Mouse (Mus musculus) megakaryocyte, adult 5-6 weeks (primary cell): Measurements from ENCODE around the gene Ppme1. TPM values are rescaled to one million over a fixed set of nuclear protein-coding genes. Genes with fewer than 3 reads are reported as not detected.

Experiments used
- ATAC-seq: 2 replicates; pipeline ENCODE4 v1.8.0; 2016; ENCODE audit warnings: mild to moderate bottlenecking, inconsistent platforms; ENCODE audit not compliant: poor library complexity, severe bottlenecking
- total RNA-seq, 2 experiments: library from RNA; stranded (forward) in 1 of 2; stranded (reverse) in 1 of 2; fragments of 153-499, 151-499 nt in 1 of 2; fragments of 221-1000, 200-1000 nt in 1 of 2; gene quantifications; 2 replicates each; pipeline versions ENCODE4 v1.2.3 to v1.2.4; 2015 to 2017

Ppme1 gene
- total RNA-seq, 2 experiments from 2014 or later = 10.6 to 19.9 TPM

DNA sequence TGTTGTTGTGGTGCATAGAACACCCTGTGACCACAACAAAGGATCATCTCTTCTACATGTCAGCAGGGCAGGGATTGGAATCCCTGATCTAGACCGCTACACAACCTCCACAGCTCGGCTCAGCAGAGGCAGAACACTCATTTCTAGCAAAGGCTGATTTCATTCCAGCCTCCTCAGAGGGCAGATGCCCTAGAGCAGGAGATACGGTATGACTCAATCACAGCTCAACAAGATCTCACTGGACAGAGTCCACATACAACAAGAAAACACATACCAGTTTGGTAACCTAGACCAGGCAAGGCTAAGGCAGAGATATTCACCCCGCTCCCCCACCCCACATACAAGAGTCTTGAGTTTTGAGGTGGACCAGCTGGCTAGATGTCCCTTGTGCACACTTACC, 43.5 kb downstream of the Ppme1 start:
- no peak for ATAC-seq

DNA sequence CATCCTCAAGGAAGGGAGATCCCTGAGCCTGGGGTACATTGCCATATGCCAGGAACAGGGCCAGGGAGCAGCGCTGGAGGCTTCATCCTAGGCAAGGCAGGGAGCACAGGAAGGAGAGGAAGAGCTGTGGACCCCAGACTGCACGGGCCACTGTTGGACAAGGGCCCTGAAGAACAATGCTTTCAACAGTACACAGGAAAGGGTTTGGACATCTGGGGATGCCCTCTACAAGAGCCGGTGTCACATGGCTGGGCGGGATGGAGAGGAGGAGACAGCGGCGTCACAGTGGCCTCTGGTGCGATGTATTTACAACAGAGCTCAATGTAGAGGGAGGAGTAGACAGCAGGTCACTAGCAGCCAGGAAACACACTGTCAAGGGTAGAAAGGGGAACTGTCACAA, 44.6 kb downstream of the Ppme1 start:
- no peak for ATAC-seq

DNA sequence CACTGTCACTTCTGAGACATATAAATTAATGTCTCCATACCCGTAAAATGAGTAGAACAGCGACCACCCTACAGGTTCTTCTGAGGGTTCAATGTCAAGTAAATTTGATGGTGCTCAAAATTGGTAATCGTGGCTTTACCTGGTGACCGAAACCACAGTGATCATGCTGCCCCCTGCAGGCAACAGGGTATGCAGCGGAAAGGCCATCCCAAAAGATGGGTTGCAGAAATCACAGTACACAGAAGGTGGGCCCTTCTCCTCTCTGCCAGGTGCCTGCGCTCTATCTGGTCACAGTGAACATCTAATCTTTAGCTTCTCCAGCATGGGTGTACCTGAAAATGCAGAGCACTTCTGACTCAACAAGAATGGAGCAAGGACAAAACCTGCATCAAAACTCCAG, 46.6 kb downstream of the Ppme1 start:
- ATAC-seq = no peak

DNA sequence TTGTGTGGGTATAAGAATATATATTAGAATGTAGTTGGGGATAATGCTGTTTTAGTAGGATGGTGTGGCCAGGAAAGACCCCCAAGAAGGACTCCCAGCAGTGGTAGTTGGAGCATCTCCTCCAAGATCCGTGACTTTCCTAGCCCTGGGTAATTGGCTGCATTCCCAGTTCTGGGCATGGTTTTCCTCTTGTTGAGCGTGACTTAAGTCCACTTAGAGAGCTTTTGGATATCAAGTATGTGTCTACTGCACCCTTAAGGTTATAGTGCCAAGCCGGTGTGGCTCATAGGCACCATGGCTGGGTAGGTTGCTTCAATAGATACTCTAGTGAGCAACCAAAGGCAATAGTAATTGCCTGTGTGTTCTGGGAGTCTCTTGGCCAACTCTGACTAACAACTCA, 48.4 kb downstream of the Ppme1 start:
- no peak for ATAC-seq

DNA sequence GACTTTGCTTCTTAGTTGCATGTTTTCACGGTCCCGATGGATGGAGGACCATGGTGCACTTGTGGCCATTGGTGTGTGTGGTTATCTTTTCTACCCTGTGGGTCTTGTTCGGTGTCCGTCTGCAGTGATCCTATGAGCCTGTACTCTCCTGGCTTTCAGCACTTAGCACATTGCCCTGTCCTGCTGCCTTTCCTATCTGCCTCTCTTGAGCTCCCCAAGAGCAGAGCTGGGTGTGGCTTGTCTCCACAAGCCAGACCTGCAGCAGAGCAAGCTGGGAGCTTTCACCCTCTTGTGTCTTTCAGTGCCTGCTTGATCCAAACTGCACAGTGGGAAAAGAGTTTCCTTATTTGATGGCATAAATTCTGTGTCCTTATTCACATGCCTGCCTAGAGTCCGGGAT, 54.6 kb downstream of the Ppme1 start:
- no peak for ATAC-seq

DNA sequence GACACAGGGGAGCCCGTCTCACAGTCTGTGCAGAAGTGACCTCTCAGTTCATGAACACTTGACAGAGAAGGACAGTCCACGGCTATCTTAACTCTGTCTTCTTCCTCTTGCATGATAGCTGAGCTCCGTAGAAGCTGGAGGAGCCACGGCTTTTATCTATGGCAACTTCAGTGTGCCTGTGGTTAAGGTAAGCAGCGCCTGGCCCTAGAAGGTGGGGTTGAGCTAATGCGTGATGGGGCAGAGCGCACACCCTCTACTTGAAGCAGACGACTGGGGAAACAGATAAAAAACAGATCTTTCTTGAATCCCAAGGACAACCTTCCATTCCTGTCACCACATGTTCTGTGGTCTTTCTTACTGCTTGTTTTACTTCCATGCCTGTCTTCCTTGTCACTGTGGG, 55.2 kb downstream of the Ppme1 start:
- ATAC-seq = no peak

DNA sequence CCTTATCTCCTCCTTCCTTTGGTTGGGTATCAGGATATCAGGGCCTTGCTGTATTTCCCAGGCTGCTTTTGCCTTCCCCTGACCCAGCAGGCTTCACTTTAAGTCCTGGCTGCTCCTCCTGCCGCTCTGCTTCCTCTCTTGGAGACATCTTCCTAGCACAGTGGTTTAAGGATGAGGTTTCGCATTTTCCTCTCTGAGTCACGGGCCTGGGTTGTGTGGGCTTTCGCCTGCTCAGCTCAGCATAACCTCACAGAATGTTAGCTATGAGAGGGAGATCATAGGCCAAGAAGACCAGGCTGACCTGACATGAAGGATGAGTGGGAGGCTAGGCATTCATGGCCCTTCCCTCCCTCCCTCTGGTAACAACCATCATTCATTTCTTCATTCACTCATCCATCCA, 59.4 kb downstream of the Ppme1 start:
- no peak for ATAC-seq

DNA sequence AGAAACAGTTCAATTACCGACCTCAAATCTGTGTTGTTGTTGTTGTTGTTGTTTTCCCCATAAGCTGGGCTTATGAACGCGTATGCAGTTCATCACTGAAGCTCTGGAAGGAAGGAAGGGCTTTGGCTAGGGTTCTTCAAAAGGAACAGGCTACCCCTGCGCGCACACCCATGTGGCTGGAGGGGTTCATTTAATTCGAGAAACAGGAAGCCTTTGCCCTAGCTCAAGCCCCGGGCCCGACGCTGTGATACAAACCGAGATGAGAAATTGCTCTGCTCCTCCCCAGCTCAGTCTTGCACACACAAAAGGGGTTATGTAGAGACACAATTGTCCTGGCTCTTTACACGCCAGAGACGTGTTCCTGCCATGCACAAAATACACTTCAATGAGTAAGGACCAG, 61.8 kb downstream of the Ppme1 start:
- ATAC-seq = no peak

DNA sequence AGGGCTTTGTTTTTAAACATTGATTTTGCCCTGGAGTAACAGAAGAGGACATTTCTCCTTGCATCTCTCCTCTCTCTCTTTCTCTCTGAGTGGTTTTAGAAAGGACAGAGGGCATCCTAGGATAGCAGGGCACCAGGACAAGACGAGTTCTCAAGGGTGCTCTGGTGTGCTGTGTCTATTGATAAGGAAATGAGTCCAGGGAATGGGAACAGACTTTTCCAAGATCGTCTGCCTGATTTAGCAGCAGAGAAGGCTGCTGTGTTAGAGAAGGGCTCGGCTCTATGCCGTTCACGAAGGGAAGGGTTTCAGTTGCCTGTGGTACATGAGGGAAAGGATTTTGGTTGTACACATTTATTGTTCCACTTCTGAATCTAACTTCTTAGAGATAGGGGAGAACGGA, 62.4 kb downstream of the Ppme1 start:
- no peak for ATAC-seq

DNA sequence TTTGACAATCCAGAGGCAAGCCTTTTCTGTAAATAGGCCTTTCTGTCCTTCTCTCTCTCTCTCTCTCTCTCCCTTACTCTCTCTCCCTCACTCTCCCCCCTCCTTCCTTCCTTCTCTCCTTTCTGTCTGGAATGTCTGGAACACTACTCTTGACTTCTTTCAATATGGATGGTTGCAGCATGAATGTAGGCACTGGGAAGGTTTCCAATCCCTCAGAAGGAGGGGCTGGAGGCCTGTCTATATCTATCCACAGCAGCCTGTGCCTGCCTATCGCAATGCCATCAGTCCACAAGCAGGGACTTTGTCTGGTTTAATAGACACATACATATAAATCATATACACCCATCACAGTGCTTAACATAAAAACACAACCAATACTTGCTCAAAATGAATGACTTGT, 62.9 kb downstream of the Ppme1 start:
- ATAC-seq = no peak

DNA sequence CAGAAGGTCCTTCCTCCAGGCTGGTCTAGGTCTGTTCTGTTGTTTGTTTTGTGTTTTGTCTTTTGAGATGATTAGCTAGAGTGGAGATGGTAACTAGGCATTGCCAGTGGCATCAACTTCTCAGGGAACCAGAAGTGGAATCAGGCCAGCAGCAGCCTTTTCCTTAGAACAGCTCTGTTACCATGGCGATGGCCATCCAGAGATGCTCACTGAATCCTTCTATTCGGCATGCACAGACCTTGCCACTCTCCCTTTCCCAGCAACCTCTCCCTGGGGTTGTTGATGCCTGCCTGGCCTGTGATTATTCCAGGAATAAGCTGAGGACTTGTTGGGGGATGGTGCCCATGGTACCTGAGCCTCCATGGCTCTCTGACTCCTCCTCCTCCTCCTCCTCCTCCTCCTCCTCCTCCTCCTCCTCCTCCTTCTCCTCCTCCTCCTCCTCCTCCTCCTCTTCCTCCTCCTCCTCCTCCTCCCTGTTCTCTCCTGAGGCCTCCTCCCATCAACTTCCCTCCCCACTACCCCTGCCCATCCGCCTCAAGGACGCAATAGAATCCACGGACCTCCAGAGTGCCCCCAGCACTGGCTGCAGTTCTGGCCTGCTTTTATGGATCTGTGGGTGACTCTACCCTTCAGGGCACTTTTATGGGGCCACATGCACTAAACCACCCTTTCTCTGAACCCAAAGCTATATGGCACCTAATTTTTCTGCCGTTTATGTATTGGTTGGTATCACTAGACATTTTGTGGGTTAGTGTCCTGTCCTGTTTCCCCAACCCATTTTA, 64.0 kb downstream of the Ppme1 start:
- ATAC-seq = no peak

DNA sequence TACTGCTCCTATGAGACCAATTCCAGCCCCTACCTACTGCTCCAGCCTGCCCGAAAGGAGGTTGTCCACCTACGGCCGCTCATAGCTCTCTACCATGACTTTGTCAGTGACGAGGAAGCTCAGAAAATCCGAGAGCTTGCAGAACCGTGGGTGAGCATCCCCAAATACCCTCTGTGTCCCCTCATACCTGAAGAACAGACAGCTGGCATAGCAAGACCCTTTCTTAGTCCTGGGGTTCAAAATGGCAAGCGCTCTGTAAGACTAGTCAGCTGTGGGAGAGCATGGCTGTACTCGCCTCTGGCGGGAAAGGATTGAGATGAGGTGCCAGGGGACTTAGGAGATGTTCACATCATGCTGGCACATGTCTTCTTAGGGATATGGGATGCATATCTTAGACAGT, 66.2 kb downstream of the Ppme1 start:
- no peak for ATAC-seq

DNA sequence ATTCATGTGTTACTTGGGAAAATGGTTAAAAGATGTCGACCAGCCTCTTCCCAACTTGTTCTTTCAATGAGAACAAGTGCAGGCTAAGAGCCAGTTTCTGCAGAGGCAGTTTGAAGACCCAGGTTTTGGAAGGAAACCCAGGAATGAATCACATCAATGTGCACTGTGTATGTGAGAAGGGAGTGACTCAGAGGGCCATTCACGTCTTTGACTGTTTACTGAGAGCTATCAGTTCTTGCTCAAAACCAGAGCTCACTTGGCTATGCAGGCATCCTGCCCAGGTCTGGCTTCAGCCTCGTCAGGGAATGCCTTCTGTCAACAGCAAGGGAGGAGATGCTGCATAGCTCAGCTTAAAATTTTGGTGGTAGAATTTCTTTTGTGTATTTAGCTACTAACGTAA, 69.8 kb downstream of the Ppme1 start:
- no peak for ATAC-seq

DNA sequence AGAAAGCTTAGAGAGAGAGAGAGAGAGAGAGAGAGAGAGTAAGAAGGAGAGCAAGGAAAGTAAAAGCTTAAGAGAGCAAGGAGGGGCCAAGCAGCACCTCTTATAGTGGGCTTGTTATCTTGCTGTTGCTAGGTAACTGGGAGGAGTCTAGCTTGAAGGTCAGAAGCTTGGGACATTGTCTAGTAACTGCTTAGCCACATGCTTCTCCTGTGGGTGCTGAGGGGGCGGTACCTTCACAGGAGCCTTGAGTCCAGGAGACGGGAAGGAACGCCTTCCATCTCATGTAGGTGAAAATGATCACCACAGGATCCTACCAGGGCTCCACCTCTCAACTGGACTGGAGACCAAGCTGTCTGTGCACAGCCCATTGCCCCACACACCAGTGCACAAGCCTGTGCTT, 70.7 kb downstream of the Ppme1 start:
- no peak for ATAC-seq

DNA sequence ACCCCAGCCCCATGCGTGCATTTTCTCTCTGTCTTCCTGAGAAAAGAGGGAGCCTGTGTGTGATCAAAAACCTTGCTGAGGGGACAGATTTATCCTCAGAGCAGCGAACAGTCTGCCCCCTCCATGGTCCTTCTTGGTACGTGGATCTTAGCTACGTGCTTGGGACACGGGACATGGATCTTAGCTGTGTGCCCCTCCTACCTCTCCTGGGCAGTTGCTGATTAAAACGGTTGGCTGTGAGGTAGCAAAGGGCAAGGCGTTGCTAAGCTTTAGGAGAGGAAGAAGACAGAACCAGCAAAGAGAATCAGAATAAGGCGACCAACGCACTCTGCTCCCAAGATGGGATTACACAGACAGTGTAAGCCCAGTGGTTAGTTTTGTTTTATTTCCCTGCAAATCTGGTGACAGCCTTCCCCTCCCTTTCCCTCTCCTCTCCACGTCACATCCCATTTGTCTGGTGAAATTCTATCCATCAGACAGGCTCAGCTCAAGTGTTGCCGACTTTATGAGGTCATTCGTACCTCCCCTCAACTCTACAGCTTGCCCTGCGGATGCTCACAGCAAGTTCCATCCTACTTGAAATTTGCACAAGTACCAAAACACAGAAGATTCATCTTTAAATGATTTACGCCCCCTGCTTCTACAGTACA, 73.1 kb downstream of the Ppme1 start:
- no peak for ATAC-seq

DNA sequence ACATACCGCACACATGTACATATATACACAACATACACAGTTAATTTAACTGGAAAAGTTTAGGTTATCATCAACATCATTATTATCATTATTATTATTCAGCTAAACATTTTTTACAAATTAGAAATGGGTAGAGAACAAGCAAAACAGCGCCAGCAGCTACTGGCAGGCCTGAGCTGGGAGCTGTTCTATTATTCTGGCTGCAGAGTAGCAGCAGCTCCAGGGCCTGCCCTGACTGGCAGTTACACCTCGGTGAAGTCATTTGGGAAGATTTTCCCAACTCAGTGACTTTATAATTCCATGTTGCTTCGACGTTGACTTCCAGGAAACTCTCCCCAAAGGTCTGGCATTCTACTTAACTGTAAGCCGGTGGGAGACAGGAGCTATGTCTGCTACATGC, 75.4 kb downstream of the Ppme1 start:
- no peak for ATAC-seq

DNA sequence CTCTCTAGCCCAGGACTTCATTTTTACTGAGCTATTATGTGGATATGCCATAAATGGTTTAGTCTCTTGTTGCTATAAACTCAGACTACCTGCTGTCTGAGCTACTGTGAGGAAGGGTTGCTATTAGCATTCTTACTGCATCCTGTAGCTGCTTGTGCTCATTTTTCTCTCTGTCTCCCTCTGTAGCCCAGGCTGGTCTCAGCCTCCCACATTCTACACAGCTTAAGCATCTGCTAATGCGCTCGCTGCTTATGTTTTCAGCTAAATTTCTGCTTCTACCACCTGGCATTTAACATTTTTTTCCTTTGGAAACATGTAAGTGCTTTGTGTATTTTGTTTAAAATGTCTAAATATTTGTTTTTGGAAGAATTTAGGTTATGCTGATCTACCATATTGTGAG, 76.4 kb downstream of the Ppme1 start:
- no peak for ATAC-seq

DNA sequence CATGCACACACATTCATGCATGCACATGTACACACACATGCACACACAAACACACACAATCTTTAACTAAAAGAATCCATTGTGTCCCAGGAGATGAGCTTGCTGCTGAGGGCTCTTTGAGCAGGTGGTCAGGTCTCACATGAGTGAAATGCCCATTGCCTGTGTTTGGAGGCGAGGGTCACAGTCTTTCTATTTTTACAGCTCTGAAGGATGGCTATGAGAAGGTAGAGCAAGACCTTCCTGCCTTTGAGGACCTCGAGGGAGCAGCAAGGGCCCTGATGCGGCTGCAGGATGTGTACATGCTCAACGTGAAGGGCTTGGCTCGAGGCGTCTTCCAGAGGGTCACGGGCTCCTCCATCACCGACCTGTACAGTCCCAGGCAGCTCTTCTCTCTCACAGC, 78.6 kb downstream of the Ppme1 start:
- no peak for ATAC-seq

DNA sequence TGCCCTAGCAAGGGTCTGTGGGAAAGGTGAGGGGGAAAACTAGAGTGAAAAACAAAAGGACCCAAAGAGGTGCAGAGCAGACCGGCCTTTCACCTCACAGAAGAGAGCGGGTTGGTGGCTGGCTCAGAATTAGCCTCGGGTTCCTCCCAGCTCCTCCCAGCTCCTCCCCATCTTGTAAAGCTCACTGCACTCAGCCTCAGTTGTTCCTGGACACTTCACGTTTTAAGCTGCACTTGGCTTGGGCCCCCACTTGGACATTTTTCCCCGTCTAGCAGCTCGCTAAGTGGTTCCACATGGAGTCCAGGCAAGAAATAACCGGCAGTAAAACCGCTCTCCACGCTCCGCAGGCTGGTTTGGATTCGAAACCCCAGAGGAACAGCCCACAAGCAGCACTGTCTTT, 83.5 kb downstream of the Ppme1 start:
- no peak for ATAC-seq

DNA sequence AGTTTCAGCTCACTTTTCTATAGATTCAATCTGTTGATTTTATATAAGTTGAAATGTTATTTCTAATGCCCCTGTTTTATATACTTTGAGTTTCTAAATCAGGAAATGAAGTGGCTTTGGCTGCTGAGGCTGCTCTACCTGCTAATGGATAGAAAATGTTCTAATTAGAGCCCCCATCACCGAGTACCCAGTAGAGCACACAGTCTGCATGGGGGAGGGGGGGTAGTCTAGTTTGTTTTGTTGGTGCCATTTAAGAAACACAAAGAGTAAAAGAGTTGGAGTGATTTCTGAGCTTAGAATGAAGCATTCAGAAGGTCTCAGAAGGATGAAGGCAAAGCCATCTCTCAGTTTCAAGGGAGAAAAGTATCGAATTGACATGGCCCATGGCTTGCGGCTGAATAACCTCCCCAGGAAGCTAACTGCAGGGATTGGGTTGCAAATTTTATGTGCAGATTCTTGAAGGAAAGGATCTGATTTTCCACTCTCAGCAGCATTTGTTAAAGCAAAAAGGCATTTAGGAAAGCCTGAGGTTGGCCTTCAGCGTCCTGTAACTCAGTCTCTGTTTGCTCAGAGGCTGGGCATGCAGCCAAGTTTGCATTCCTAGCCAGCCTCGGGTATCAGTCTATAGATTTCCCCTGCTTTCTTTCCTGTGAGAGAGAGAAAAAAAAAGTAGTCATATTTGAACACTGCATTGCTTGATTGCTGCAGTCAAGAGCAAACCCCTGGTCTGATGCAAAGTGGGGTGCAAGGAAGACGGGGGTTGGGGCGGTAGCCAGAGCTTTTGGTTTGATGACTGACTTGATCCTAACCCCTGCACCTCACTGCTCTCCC, 84.1 kb downstream of the Ppme1 start:
- ATAC-seq = no peak

DNA sequence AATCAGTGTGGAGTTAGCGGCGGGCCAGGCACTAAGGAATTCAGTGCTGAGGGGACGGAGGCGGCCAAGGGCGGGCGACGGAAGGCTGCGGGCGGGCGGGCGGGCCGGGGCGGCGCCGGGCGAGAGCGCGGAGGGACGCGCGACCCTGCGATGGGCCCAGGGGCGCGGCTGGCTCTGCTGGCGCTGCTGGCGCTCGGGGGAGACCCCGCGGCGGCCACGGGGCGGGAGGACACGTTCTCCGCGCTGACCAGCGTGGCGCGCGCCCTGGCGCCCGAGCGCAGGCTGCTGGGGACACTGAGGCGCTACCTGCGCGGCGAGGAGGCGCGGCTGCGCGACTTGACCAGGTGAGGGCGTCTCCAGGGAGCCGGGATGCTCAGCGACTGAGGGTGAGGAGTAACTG, 86.7 kb downstream of the Ppme1 start, which contains the start of gene P4ha3:
TSS of gene P4ha3 (plus strand) at position 138 of the 400 bp plus-strand sequence.
- ATAC-seq = no peak

DNA sequence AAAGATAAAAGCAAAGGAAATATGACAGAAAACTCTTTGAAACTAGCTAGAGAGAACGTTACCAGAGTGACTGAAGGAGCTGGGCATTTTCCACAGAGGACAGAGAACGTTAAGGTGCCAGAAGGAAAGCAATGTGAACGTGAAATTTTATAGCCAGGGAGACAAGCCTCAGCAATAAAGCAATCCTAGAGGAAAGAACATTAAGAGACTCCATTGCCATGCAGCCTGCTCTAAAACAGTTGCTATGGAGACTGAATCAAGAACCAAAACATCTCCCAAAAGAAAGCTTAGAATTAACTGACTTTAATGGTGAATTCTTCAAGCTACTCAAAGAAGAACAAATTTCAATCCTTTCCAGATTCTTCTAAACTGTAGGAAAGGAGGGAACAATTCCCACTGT, 88.8 kb downstream of the Ppme1 start:
- no peak for ATAC-seq
